Mouse (Mus musculus): Measurements from ENCODE around the gene Rinl. TPM values are rescaled to one million over a fixed set of nuclear protein-coding genes. Genes with fewer than 3 reads are reported as not detected.

The Rinl gene
- total and polyA plus RNA-seq, 3 experiments, result 46.1 to 65.5 (median 60.6) TPM

DNA sequence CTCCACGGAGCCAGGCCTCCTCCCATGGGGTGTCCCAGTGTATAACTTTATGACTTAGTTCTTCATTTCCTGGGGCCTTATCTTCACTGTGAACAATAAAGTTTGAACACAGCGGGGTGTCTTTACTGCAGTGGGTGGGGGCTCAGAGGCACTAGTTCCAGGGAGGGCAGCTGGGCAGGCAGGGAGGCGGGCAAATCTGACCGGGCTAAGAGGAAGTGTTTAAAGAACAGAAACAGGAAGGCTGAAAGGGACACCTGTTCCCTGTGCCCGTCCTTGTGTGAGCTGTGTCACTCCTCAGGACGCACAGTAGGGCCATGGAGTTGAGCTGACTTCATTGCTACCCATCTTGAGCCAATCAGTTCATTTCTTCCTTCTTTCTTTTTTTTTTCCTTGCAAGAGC, 43.4 kb downstream of the Rinl start:
- H3K9me3 ChIP-seq (replicated peaks; ENCODE audit: low read length), result peaks cover 11% of the 10 kb centered on the region
- no peak overlapping the region for H3K9ac ChIP-seq (ENCODE audit: insufficient read depth, low read depth)
- no peak overlapping the region for H3K4me3 ChIP-seq (replicated peaks in 1 of 3; ENCODE audit: low read depth in 2 of 3, low read length in 2 of 3, poor library complexity in 1 of 3)
- peaks cover 26 to 59% of the 10 kb centered on the region in 2 experiments for H3K36me3 ChIP-seq (replicated peaks in 1 of 2; ENCODE audit: control insufficient read depth in 1 of 2, insufficient read depth in 1 of 2, low read length in 1 of 2)
- TF ChIP-seq MEF2A (IDR thresholded peaks at IDR 0.05; ENCODE audit: borderline replicate concordance, low read depth, low read length), result no peak
- no peak for TF ChIP-seq IRF4 (IDR thresholded peaks at IDR 0.05; ENCODE audit: low read depth, low read length)
- TF ChIP-seq ZKSCAN1 (IDR thresholded peaks at IDR 0.05; ENCODE audit: borderline replicate concordance, low read depth, low read length), result peak; percentile 71
- dilution Hi-C loops (cut with MboI; ENCODE audit: extremely low pct_ligation_motif_present, extremely low pct_unique_long_range_greater_than_20kb, low sequenced_read_pairs) (no loop called here), in situ Hi-C loops (cut with MboI; ENCODE audit: low pct_ligation_motif_present, low pct_unique_long_range_greater_than_20kb, low sequenced_read_pairs) (no loop called here)
- DNase-seq (ENCODE audit: extremely low read depth), result no peak
- no peak overlapping the region for H3K27ac ChIP-seq (ENCODE audit: insufficient read depth, low read depth)
- H3K4me2 ChIP-seq (ENCODE audit: insufficient read depth, low read depth, poor library complexity, severe bottlenecking), result no peak overlapping the region
- H3K27me3 ChIP-seq (replicated peaks), result no peaks in the 10 kb centered on the region
- peaks cover 3 to 18% of the 10 kb centered on the region in 2 experiments; a peak in 3 of 4 replicates for H3K4me1 ChIP-seq (ENCODE audit: control insufficient read depth in 1 of 2, insufficient read depth in 2 of 2)
- H3K79me2 ChIP-seq (replicated peaks; ENCODE audit: control insufficient read depth, extremely low read depth, insufficient read depth, poor library complexity, severe bottlenecking), result no peaks in the 10 kb centered on the region

DNA sequence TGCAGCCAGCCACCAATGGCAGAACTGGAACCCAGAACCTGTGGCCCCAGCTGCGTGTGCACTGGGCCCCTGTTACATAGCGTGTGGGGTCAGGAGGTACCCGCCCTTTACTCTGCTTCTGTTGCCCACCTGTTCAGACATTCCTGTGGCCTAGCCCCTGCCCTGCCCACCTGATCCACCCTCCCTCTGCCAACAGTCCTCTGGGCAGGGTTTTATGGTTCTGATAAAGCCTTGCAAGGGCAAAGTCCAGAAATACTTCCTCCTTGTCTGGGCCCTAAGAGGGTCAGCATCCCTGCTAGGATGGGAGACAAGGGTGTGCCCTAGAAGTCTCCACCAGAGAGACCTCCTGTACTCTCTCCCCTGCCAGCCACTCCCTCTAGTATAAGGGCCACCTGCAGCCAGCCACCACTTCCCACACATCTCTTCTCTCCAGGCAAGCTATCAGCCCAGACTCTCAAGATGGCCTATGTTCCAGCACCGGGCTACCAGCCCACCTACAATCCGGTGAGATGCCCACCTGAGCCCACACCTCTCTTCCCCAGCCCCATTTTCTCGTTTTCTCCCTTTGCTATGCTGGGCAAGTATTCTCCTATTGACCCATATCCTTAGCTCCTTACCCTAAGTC, 45.1 kb downstream of the Rinl start, which contains the start of gene Lgals4:
TSS of gene Lgals4 (plus strand) at position 132 of the 625 bp plus-strand sequence.
- H3K36me3 ChIP-seq (replicated peaks in 1 of 2; ENCODE audit: control insufficient read depth in 1 of 2, insufficient read depth in 1 of 2, low read length in 1 of 2), result peaks cover 30 to 71% of the 10 kb centered on the region in 2 experiments
- TF ChIP-seq ETS1 (conservative IDR thresholded peaks at IDR 0.05; ENCODE audit: low read depth, low read length), result no peak
- no peak for TF ChIP-seq ZC3H11A (IDR thresholded peaks at IDR 0.05; ENCODE audit: low read depth, low read length)
- no peak for TF ChIP-seq MYC (IDR thresholded peaks at IDR 0.05; ENCODE audit: low read depth, low read length)
- no peak for TF ChIP-seq PAX5 (IDR thresholded peaks at IDR 0.05; ENCODE audit: low read length)
- H3K4me1 ChIP-seq (ENCODE audit: control insufficient read depth in 1 of 2, insufficient read depth in 2 of 2), result peaks cover 3 to 15% of the 10 kb centered on the region in 2 experiments; a peak in 3 of 4 replicates
- H3K4me3 ChIP-seq (replicated peaks in 1 of 3; ENCODE audit: low read depth in 2 of 3, low read length in 2 of 3, poor library complexity in 1 of 3), result no peak within 1 kb of the TSS
- no peak for DNase-seq (ENCODE audit: extremely low read depth)
- no peaks in the 10 kb centered on the region for H3K27me3 ChIP-seq (replicated peaks)
- H3K4me2 ChIP-seq (ENCODE audit: insufficient read depth, low read depth, poor library complexity, severe bottlenecking), result no peak within 1 kb of the TSS
- in situ Hi-C loops (cut with MboI; ENCODE audit: low pct_ligation_motif_present, low pct_unique_long_range_greater_than_20kb, low sequenced_read_pairs), result no loop called here
- peaks cover 11% of the 10 kb centered on the region for H3K9me3 ChIP-seq (replicated peaks; ENCODE audit: low read length)
- H3K27ac ChIP-seq (ENCODE audit: insufficient read depth, low read depth), result no peak within 1 kb of the TSS
- dilution Hi-C loops (cut with MboI; ENCODE audit: extremely low pct_ligation_motif_present, extremely low pct_unique_long_range_greater_than_20kb, low sequenced_read_pairs), result no loop called here
- no peaks in the 10 kb centered on the region for H3K79me2 ChIP-seq (replicated peaks; ENCODE audit: control insufficient read depth, extremely low read depth, insufficient read depth, poor library complexity, severe bottlenecking)
- no peak within 1 kb of the TSS for H3K9ac ChIP-seq (ENCODE audit: insufficient read depth, low read depth)

GRCm38 (mm10) chr7:28836936-28837335, 48.2 kb downstream of the Rinl start:
- TF ChIP-seq MAZ (IDR thresholded peaks at IDR 0.05; ENCODE audit: low read depth, low read length), result no peak
- TF ChIP-seq PAX5 (IDR thresholded peaks at IDR 0.05; ENCODE audit: low read length), result no peak
- no peak for TF ChIP-seq POLR2A (IDR thresholded peaks at IDR 0.05; ENCODE audit: low read depth, low read length)
- Histone ChIP-seq H3K4me3 (replicated peaks in 1 of 3; ENCODE audit: low read depth in 2 of 3, low read length in 2 of 3, poor library complexity in 1 of 3) (no peak overlapping the region), H3K27me3 (replicated peaks) (no peaks in the 10 kb centered on the region), H3K4me1 (ENCODE audit: control insufficient read depth in 1 of 2, insufficient read depth in 2 of 2) (peaks cover 0 to 9% of the 10 kb centered on the region in 2 experiments; a peak in 2 of 4 replicates), H3K9ac (ENCODE audit: insufficient read depth, low read depth) (no peak overlapping the region), H3K9me3 (replicated peaks; ENCODE audit: low read length) (no peaks in the 10 kb centered on the region), H3K79me2 (replicated peaks; ENCODE audit: control insufficient read depth, extremely low read depth, insufficient read depth, poor library complexity, severe bottlenecking) (no peaks in the 10 kb centered on the region), H3K27ac (ENCODE audit: insufficient read depth, low read depth) (no peak overlapping the region), H3K4me2 (ENCODE audit: insufficient read depth, low read depth, poor library complexity, severe bottlenecking) (no peak overlapping the region), H3K36me3 (replicated peaks in 1 of 2; ENCODE audit: control insufficient read depth in 1 of 2, insufficient read depth in 1 of 2, low read length in 1 of 2) (peaks cover 7 to 69% of the 10 kb centered on the region in 2 experiments)
- dilution Hi-C loops (cut with MboI; ENCODE audit: extremely low pct_ligation_motif_present, extremely low pct_unique_long_range_greater_than_20kb, low sequenced_read_pairs), result no loop called here
- DNase-seq (ENCODE audit: extremely low read depth), result no peak
- in situ Hi-C loops (cut with MboI; ENCODE audit: low pct_ligation_motif_present, low pct_unique_long_range_greater_than_20kb, low sequenced_read_pairs), result no loop called here
